Mouse (Mus musculus): Measurements from ENCODE around the gene Pira2.
"Not testable (repeated sequence)": the region's sequence is repeated elsewhere in the genome, so short reads cannot be mapped to it uniquely, and the experiment has no call there.

Gene Pira2

GRCm38 (mm10) chr7:3844951-3845350 lies at the start of gene Pira2:
Gene Pira2 (minus strand): TSS chr7:3845051.
- DNase-seq = not testable (repeated sequence)

- DNase-seq = not testable (repeated sequence)
Measured at GRCm38 (mm10) chr7:3875032-3875431, 30.2 kb upstream of the Pira2 start.

- DNase-seq = not testable (repeated sequence)
Measured at GRCm38 (mm10) chr7:3837854-3838253, 7.0 kb downstream of the Pira2 start.

GRCm38 (mm10) chr7:3830633-3831032 lies 14.2 kb downstream of the Pira2 start:
- DNase-seq = not testable (repeated sequence)

- not testable (repeated sequence) for DNase-seq
Measured at GRCm38 (mm10) chr7:3825599-3825998, 19.3 kb downstream of the Pira2 start, which contains the start of gene Gm15448. Gene Gm15448 (minus strand): TSS chr7:3825687.

GRCm38 (mm10) chr7:3811912-3812311 lies 32.9 kb downstream of the Pira2 start:
- not testable (repeated sequence) for DNase-seq

- not testable (repeated sequence) for DNase-seq
Measured at GRCm38 (mm10) chr7:3802935-3803334, 41.9 kb downstream of the Pira2 start.

- DNase-seq = not testable (repeated sequence)
Measured at GRCm38 (mm10) chr7:3799940-3800339, 44.9 kb downstream of the Pira2 start.

GRCm38 (mm10) chr7:3796286-3796685 lies 48.6 kb downstream of the Pira2 start:
- DNase-seq = not testable (repeated sequence)

Measured in embryo, embryonic 11 days (tissue).